Mouse (Mus musculus): ENCODE measurements around the gene Rs1. TPM values are rescaled to one million over a fixed set of nuclear protein-coding genes. Genes with fewer than 3 reads are reported as not detected.
A peak's percentile ranks its signal among the peaks of the same experiment; 100 is the strongest.
"Not testable (repeated sequence)": the region's sequence is repeated elsewhere in the genome, so short reads cannot be mapped to it uniquely, and the experiment has no call there.

Gene Rs1
- polyA plus RNA-seq (2015; fragmentation: Nextera tagmentation; extraction: Ambion mirVana): 0.04 TPM in 1 of 2 replicates, not detected in the other

- ATAC-seq: no peak
- 79% methylated on average over 2 of the region's 2 CpGs for WGBS
- Histone ChIP-seq H3K4me1 (replicated peaks) (no peaks in the 10 kb centered on the region), H3K27ac (no peak within 1 kb of the TSS), H3K4me2 (replicated peaks) (peak within 1 kb of the TSS; percentile 47), H3K36me3 (no peaks in the 10 kb centered on the region), H3K9me3 (no peaks in the 10 kb centered on the region), H3K4me3 (replicated peaks) (0 out of 2 replicates have a peak within 1 kb of the TSS, but pooled peaks have one; percentile 35), H3K27me3 (replicated peaks) (no peaks in the 10 kb centered on the region), H3K9ac (no peak within 1 kb of the TSS)
Observed at GRCm38 (mm10) chrX:160767713-160768112, at the start of gene Rs1. Gene Rs1 (plus strand): TSS chrX:160768013.

GRCm38 (mm10) chrX:160735650-160736049 lies 32.2 kb upstream of the Rs1 start, which contains the start of gene Ppef1:
Gene Ppef1 (minus strand): TSS chrX:160735765.
- Histone ChIP-seq H3K27ac (no peak within 1 kb of the TSS), H3K4me2 (replicated peaks) (no peak within 1 kb of the TSS), H3K36me3 (no peaks in the 10 kb centered on the region), H3K9ac (no peak within 1 kb of the TSS), H3K4me1 (replicated peaks) (no peaks in the 10 kb centered on the region), H3K4me3 (replicated peaks) (no peak within 1 kb of the TSS), H3K27me3 (replicated peaks) (no peaks in the 10 kb centered on the region), H3K9me3 (no peaks in the 10 kb centered on the region)
- no peak for ATAC-seq
- 69% methylated on average over 5 of the region's 5 CpGs for WGBS

- WGBS: 80% methylated on average over 1 of the region's 1 CpGs
Observed at GRCm38 (mm10) chrX:160745399-160745798, 22.4 kb upstream of the Rs1 start.

GRCm38 (mm10) chrX:160748653-160749052 lies 19.2 kb upstream of the Rs1 start:
- H3K4me1 ChIP-seq (replicated peaks): no peaks in the 10 kb centered on the region
- no peak overlapping the region for H3K4me3 ChIP-seq (replicated peaks)
- no peaks in the 10 kb centered on the region for H3K27me3 ChIP-seq (replicated peaks)
- ATAC-seq: peak; percentile 51; the same call in 1 of the 2 replicates
- no peak overlapping the region for H3K9ac ChIP-seq
- H3K36me3 ChIP-seq: no peaks in the 10 kb centered on the region
- no peaks in the 10 kb centered on the region for H3K9me3 ChIP-seq
- H3K4me2 ChIP-seq (replicated peaks): no peak overlapping the region
- WGBS: 58% methylated on average over 1 of the region's 1 CpGs
- H3K27ac ChIP-seq: no peak overlapping the region

More at GRCm38 (mm10) chrX:160745399-160745798, 22.4 kb upstream of the Rs1 start:
- Histone ChIP-seq H3K27ac (no peak overlapping the region), H3K27me3 (replicated peaks) (no peaks in the 10 kb centered on the region), H3K9me3 (no peaks in the 10 kb centered on the region), H3K36me3 (no peaks in the 10 kb centered on the region), H3K4me3 (replicated peaks) (no peak overlapping the region), H3K9ac (no peak overlapping the region), H3K4me2 (replicated peaks) (no peak overlapping the region), H3K4me1 (replicated peaks) (no peaks in the 10 kb centered on the region)
- ATAC-seq: no peak

GRCm38 (mm10) chrX:160750808-160751207 lies 17.0 kb upstream of the Rs1 start:
- no peak for ATAC-seq

GRCm38 (mm10) chrX:160765389-160766232 lies 2.2 kb upstream of the Rs1 start:
- 29% methylated on average over 30 of the region's 30 CpGs for WGBS
- Histone ChIP-seq H3K4me1 (replicated peaks) (no peaks in the 10 kb centered on the region), H3K4me2 (replicated peaks) (peak overlapping the region; percentile 48), H3K4me3 (replicated peaks) (peak overlapping the region; percentile 44), H3K27ac (no peak overlapping the region), H3K36me3 (no peaks in the 10 kb centered on the region), H3K9me3 (no peaks in the 10 kb centered on the region), H3K9ac (0 out of 2 replicates have a peak overlapping the region, but pooled peaks have one; percentile 23), H3K27me3 (replicated peaks) (no peaks in the 10 kb centered on the region)
- peak; percentile 98 for ATAC-seq

More at GRCm38 (mm10) chrX:160750808-160751207, 17.0 kb upstream of the Rs1 start:
- no peaks in the 10 kb centered on the region for H3K36me3 ChIP-seq
- 94% methylated on average over 8 of the region's 8 CpGs for WGBS
- no peak overlapping the region for H3K27ac ChIP-seq
- H3K4me2 ChIP-seq (replicated peaks): no peak overlapping the region
- no peak overlapping the region for H3K9ac ChIP-seq
- H3K4me1 ChIP-seq (replicated peaks): no peaks in the 10 kb centered on the region
- H3K27me3 ChIP-seq (replicated peaks): no peaks in the 10 kb centered on the region
- H3K4me3 ChIP-seq (replicated peaks): no peak overlapping the region
- no peaks in the 10 kb centered on the region for H3K9me3 ChIP-seq

GRCm38 (mm10) chrX:160766233-160766616 lies 1.6 kb upstream of the Rs1 start:
- WGBS: 22% methylated on average over 15 of the region's 15 CpGs
- no peak overlapping the region for H3K9ac ChIP-seq
- H3K27me3 ChIP-seq (replicated peaks): no peaks in the 10 kb centered on the region
- H3K4me2 ChIP-seq (replicated peaks): peak overlapping the region; percentile 47; the same call in 1 of the 2 replicates
- no peaks in the 10 kb centered on the region for H3K4me1 ChIP-seq (replicated peaks)
- no peak overlapping the region for H3K27ac ChIP-seq
- ATAC-seq: peak; percentile 92
- H3K9me3 ChIP-seq: no peaks in the 10 kb centered on the region
- H3K4me3 ChIP-seq (replicated peaks): peak overlapping the region; percentile 35
- no peaks in the 10 kb centered on the region for H3K36me3 ChIP-seq

- not testable (repeated sequence) for H3K4me1 ChIP-seq (replicated peaks); H3K4me3 ChIP-seq (replicated peaks); H3K4me2 ChIP-seq (replicated peaks); ATAC-seq; H3K36me3 ChIP-seq; H3K27me3 ChIP-seq (replicated peaks); H3K9ac ChIP-seq; H3K27ac ChIP-seq; H3K9me3 ChIP-seq
- 86% methylated on average over 5 of the region's 5 CpGs for WGBS
Observed at GRCm38 (mm10) chrX:160769622-160770021, 1.8 kb downstream of the Rs1 start.

GRCm38 (mm10) chrX:160773033-160773432 lies 5.2 kb downstream of the Rs1 start:
- Histone ChIP-seq H3K27me3 (replicated peaks) (no peaks in the 10 kb centered on the region), H3K27ac (no peak overlapping the region), H3K4me2 (replicated peaks) (no peak overlapping the region), H3K9me3 (no peaks in the 10 kb centered on the region), H3K4me1 (replicated peaks) (no peaks in the 10 kb centered on the region), H3K36me3 (no peaks in the 10 kb centered on the region), H3K9ac (no peak overlapping the region), H3K4me3 (replicated peaks) (no peak overlapping the region)
- ATAC-seq: no peak
- WGBS: 20% methylated on average over 1 of the region's 1 CpGs

- Histone ChIP-seq H3K27ac (no peak overlapping the region), H3K4me3 (replicated peaks) (no peak overlapping the region), H3K4me1 (replicated peaks) (no peaks in the 10 kb centered on the region), H3K9me3 (no peaks in the 10 kb centered on the region), H3K27me3 (replicated peaks) (no peaks in the 10 kb centered on the region), H3K36me3 (no peaks in the 10 kb centered on the region), H3K9ac (no peak overlapping the region), H3K4me2 (replicated peaks) (no peak overlapping the region)
- WGBS: 65% methylated on average over 5 of the region's 5 CpGs
- ATAC-seq: no peak
Observed at GRCm38 (mm10) chrX:160782276-160782675, 14.5 kb downstream of the Rs1 start.

GRCm38 (mm10) chrX:160794920-160795319 lies 27.1 kb downstream of the Rs1 start:
- 82% methylated on average over 4 of the region's 4 CpGs for WGBS
- Histone ChIP-seq H3K9ac (no peak overlapping the region), H3K4me2 (replicated peaks) (no peak overlapping the region), H3K4me3 (replicated peaks) (no peak overlapping the region), H3K27me3 (replicated peaks) (0 out of 2 replicates have a peak, but pooled peaks cover 3% of the 10 kb centered on the region), H3K4me1 (replicated peaks) (no peaks in the 10 kb centered on the region), H3K9me3 (no peaks in the 10 kb centered on the region), H3K36me3 (no peaks in the 10 kb centered on the region), H3K27ac (no peak overlapping the region)
- ATAC-seq: no peak

GRCm38 (mm10) chrX:160804409-160805150 lies 36.8 kb downstream of the Rs1 start:
- Histone ChIP-seq H3K9ac (no peak overlapping the region), H3K4me1 (replicated peaks) (no peaks in the 10 kb centered on the region), H3K4me3 (replicated peaks) (no peak overlapping the region), H3K27me3 (replicated peaks) (peaks cover 4% of the 10 kb centered on the region; the same call in 1 of the 2 replicates), H3K9me3 (no peaks in the 10 kb centered on the region), H3K27ac (no peak overlapping the region), H3K36me3 (no peaks in the 10 kb centered on the region), H3K4me2 (replicated peaks) (no peak overlapping the region)
- WGBS: 88% methylated on average over 4 of the region's 4 CpGs
- no peak for ATAC-seq

Data from intestine, embryonic 15.5 days (tissue).